In the genomic region with DNA sequence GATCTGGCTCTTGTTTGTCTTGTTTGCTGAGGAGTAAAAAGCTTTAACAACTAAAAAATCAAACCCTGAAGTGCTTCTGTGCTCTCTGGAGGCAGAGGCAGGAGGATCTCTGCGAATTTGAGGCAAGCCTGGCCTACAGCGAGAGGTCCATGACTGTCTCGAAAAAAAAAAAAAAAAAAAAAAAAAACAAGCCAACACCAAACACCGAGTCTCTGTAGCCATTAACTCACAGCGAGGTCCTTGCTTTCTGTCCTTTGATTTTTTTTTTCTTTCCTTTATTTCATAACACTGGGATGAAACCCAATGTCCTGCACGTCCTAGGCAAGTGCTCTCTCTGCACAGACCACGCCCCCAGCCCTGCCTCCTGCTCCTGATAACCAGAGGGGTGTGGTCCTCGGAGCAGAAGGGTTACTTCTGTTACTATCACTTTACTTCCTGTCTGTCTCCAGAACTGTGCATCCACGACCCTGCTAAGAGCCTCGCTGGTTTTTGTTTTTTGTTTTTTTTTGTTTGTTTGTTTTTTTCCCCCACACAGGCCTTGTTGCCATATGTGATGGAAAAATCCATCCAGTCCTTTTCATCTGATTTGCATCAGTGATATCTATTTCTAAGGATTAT, we compare ENCODE assay signal across 8 mouse cellular contexts. TPM values are rescaled to one million over a fixed set of nuclear protein-coding genes. Genes with fewer than 3 reads are reported as not detected.
A peak's percentile ranks its signal among the peaks of the same experiment; 100 is the strongest.
DNase-seq lines count a peak whose midpoint lies in the region; ATAC-seq and TF ChIP-seq lines count a peak whose summit lies in the region.

No protein-coding gene starts in this region.

- H3K36me3 ChIP-seq in midbrain, postnatal 0 days (ENCODE audit: insufficient read depth, low read length): no peaks in the 10 kb centered on the region
- no peaks in the 10 kb centered on the region for H3K36me3 ChIP-seq in forebrain, postnatal 0 days (ENCODE audit: insufficient read depth)

- H3K4me1 ChIP-seq in midbrain, postnatal 0 days (ENCODE audit: insufficient read depth, low read length): no peaks in the 10 kb centered on the region
- no peaks in the 10 kb centered on the region for H3K4me1 ChIP-seq in forebrain, postnatal 0 days (ENCODE audit: insufficient read depth)

- TF ChIP-seq CTCF in gastrocnemius, adult 2 months (IDR thresholded peaks at IDR 0.05): no peak
- TF ChIP-seq CTCF in midbrain, postnatal 0 days (IDR thresholded peaks at IDR 0.05): no peak
- no peak for TF ChIP-seq CTCF in forebrain, postnatal 0 days (IDR thresholded peaks at IDR 0.05; ENCODE audit: low read depth)

- peak overlapping the region; percentile 79 for H3K27ac ChIP-seq in gastrocnemius, adult 2 months
- H3K27ac ChIP-seq in midbrain, postnatal 0 days (ENCODE audit: low read depth, low read length): no peak overlapping the region
- no peak overlapping the region for H3K27ac ChIP-seq in forebrain, postnatal 0 days (ENCODE audit: low read depth, low read length)

- H3K4me3 ChIP-seq in gastrocnemius, adult 2 months: no peak overlapping the region
- no peak overlapping the region for H3K4me3 ChIP-seq in midbrain, postnatal 0 days (ENCODE audit: low read depth, low read length)
- no peak overlapping the region for H3K4me3 ChIP-seq in forebrain, postnatal 0 days (ENCODE audit: low read depth, low read length)

- WGBS in midbrain, postnatal 0 days: 82% methylated on average over 10 of the region's 10 CpGs
- WGBS in forebrain, postnatal 0 days: 86% methylated on average over 10 of the region's 10 CpGs

- peak; percentile 73 for ATAC-seq in megakaryocyte, adult 5-6 weeks (ENCODE audit: poor library complexity, severe bottlenecking)
- ATAC-seq in midbrain, postnatal 0 days (ENCODE audit: low FRiP score): no peak
- ATAC-seq in forebrain, postnatal 0 days: no peak

- H3K9ac ChIP-seq in midbrain, postnatal 0 days (replicated peaks; ENCODE audit: low read length, poor library complexity, severe bottlenecking): no peak overlapping the region
- H3K9ac ChIP-seq in forebrain, postnatal 0 days: no peak overlapping the region

- no peak overlapping the region for H3K4me2 ChIP-seq in midbrain, postnatal 0 days (ENCODE audit: low read depth, low read length, poor library complexity, severe bottlenecking)
- H3K4me2 ChIP-seq in forebrain, postnatal 0 days (ENCODE audit: low read depth): no peak overlapping the region

- no peaks in the 10 kb centered on the region for H3K9me3 ChIP-seq in midbrain, postnatal 0 days (ENCODE audit: low read length)
- H3K9me3 ChIP-seq in forebrain, postnatal 0 days (ENCODE audit: low read length): no peaks in the 10 kb centered on the region

- peak; percentile 48 for DNase-seq in gastrocnemius, adult 2 months
- DNase-seq in gastrocnemius, adult 8-10 months (ENCODE audit: low spot score in 2 of 2): no peak
- peak; percentile 83 for DNase-seq in c-Kit-negative CD71-positive TER-119-positive erythroid progenitor cells, embryonic 14.5 days (ENCODE audit: low read depth, low spot score)
- peak; percentile 60 for DNase-seq in induced T-regulatory cell, adult 2 months (ENCODE audit: low read depth)
- no peak for DNase-seq in midbrain, postnatal 0 days (ENCODE audit: low spot score)
- DNase-seq in retina, embryonic 14.5 days (ENCODE audit: low spot score): no peak
- no peak for DNase-seq in forebrain, postnatal 0 days

- H3K27me3 ChIP-seq in midbrain, postnatal 0 days (ENCODE audit: insufficient read depth, low read length): no peaks in the 10 kb centered on the region
- H3K27me3 ChIP-seq in forebrain, postnatal 0 days (ENCODE audit: insufficient read depth, low read length): no peaks in the 10 kb centered on the region

- intact Hi-C loops in gastrocnemius, adult 2 months (cut with DNase I): no loop called here

RNA-seq across cellular contexts. Expression of a gene that starts 28.0 kb away (rescaled TPM):
- total RNA-seq in gastrocnemius, adult 2 months (2021): 1 to 10 TPM; 4.4 to 4.8 TPM
- 1 to 10 TPM; 3.7 to 5.1 (median 3.7) TPM for total RNA-seq in gastrocnemius, adult 8-10 months (2022)
- total RNA-seq in megakaryocyte, adult 5-6 weeks (2015): 10.4 and 13.3 TPM in 2 replicates
- total RNA-seq in megakaryocyte, adult 5-6 weeks (2017): 8.3 and 9.4 TPM in 2 replicates
- 14.8 and 17.3 TPM in 2 replicates for total RNA-seq in midbrain, postnatal 0 days (2014; rRNA removed)
- 4.6 and 5.0 TPM in 2 replicates for polyA plus RNA-seq in midbrain, postnatal 0 days (2015; fragmentation: Nextera tagmentation; extraction: Ambion mirVana)
- 13.2 and 16.0 TPM in 2 replicates for total RNA-seq in forebrain, postnatal 0 days (2014; rRNA removed)
- 3.4 and 5.1 TPM in 2 replicates for polyA plus RNA-seq in forebrain, postnatal 0 days (2015; fragmentation: Nextera tagmentation; extraction: Ambion mirVana)

RNA-seq across cellular contexts. Expression of a gene that starts 40.7 kb away (rescaled TPM):
- total RNA-seq in gastrocnemius, adult 2 months (2021): 100 to 1,000 TPM; 105 to 114 TPM
- total RNA-seq in gastrocnemius, adult 8-10 months (2022): 100 to 1,000 TPM in 3 of 4 experiments, 10 to 100 TPM in 1; 91.3 to 137 (median 108) TPM
- total RNA-seq in megakaryocyte, adult 5-6 weeks (2015): 68.9 and 88.0 TPM in 2 replicates
- 101 and 113 TPM in 2 replicates for total RNA-seq in megakaryocyte, adult 5-6 weeks (2017)
- 379 and 425 TPM in 2 replicates for total RNA-seq in midbrain, postnatal 0 days (2014; rRNA removed)
- 406 and 441 TPM in 2 replicates for polyA plus RNA-seq in midbrain, postnatal 0 days (2015; fragmentation: Nextera tagmentation; extraction: Ambion mirVana)
- total RNA-seq in forebrain, postnatal 0 days (2014; rRNA removed): 240 and 341 TPM in 2 replicates
- 251 and 328 TPM in 2 replicates for polyA plus RNA-seq in forebrain, postnatal 0 days (2015; fragmentation: Nextera tagmentation; extraction: Ambion mirVana)

Comparison
In these comparisons a context has a peak if more than half of its experiments do, and no peak if none do; other contexts are left out.
1. DNase-seq: peak in gastrocnemius, adult 2 months (single experiment), c-Kit-negative CD71-positive TER-119-positive erythroid progenitor cells, embryonic 14.5 days (single experiment) and induced T-regulatory cell, adult 2 months (single experiment); none in gastrocnemius, adult 8-10 months (0 of 2), midbrain, postnatal 0 days (single experiment), retina, embryonic 14.5 days (single experiment) and forebrain, postnatal 0 days (single experiment).